In the genomic region with DNA sequence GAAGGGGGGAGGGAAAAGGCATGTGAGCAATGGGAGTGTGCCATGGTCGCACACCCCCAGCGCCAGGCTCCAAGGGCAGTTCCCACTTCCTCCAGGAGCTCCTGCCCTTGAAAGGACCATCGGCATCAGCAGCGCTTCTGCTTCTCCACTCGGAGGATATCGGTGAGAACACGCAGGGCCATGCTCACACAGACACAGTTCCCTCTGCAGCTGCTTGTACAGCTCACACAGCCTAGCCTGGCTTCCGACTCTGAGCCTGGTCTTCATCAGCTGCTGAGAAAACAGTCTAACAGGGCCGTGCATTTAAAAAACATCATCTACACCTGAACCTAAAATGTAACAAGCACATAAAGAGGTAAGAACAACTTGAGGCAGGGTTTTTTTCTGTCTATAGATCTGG, we compare ENCODE assay signal across 17 mouse cellular contexts. TPM values are rescaled to one million over a fixed set of nuclear protein-coding genes. Genes with fewer than 3 reads are reported as not detected.
DNase-seq lines count a peak whose midpoint lies in the region; ATAC-seq and TF ChIP-seq lines count a peak whose summit lies in the region.
"Had no signal": no experiment of that assay in that cellular context is flagged by ENCODE, and none has a peak within 500 bp of the region (broad histone marks: within the 10 kb centered on the region; RNA-seq: fewer than 3 reads in every experiment).

No protein-coding gene starts in this region.

- no peak for TF ChIP-seq CTCF in midbrain, postnatal 0 days (IDR thresholded peaks at IDR 0.05)

- peak; percentile 31 to 37 for DNase-seq in cerebellum, adult 18-20 months
- no peak for DNase-seq in cerebellum, adult 9-10 months
- DNase-seq in kidney, adult 18-20 months = peak; percentile 30
- DNase-seq in right cerebral cortex, postnatal 4 days = peak; percentile 9
- DNase-seq in right cerebral cortex, adult 2 months (ENCODE audit: low spot score in 2 of 2) = no peak
- no peak for DNase-seq in midbrain, postnatal 0 days (ENCODE audit: low spot score)
- no peak for DNase-seq in embryonic facial prominence, embryonic 10.5 days (ENCODE audit: low spot score)
- DNase-seq: adrenal gland, postnatal 14 days; heart, adult 2 months; heart, postnatal 10 days; liver, postnatal 0 days; thymus, postnatal 25 days had no signal

- no peak overlapping the region for H3K4me2 ChIP-seq in kidney, embryonic 14.5 days (replicated peaks; ENCODE audit: low read depth, low read length)
- H3K4me2 ChIP-seq in midbrain, postnatal 0 days (ENCODE audit: low read depth, low read length, poor library complexity, severe bottlenecking) = no peak overlapping the region
- H3K4me2 ChIP-seq: embryonic facial prominence, embryonic 13.5 days; limb, embryonic 13.5 days had no signal

- no peaks in the 10 kb centered on the region for H3K9me3 ChIP-seq in kidney, embryonic 14.5 days (ENCODE audit: control insufficient read depth, low read length)
- H3K9me3 ChIP-seq in midbrain, postnatal 0 days (ENCODE audit: low read length) = no peaks in the 10 kb centered on the region
- no peaks in the 10 kb centered on the region for H3K9me3 ChIP-seq in embryonic facial prominence, embryonic 10.5 days
- H3K9me3 ChIP-seq: embryonic facial prominence, embryonic 13.5 days; limb, embryonic 13.5 days had no signal

- ATAC-seq in kidney, embryonic 14.5 days (ENCODE audit: low FRiP score, low TSS enrichment) = no peak
- 0 out of 2 replicates have a peak, but pooled peaks have one; percentile 44 for ATAC-seq in midbrain, postnatal 0 days (ENCODE audit: low FRiP score)
- ATAC-seq: liver, postnatal 0 days had no signal

- H3K27ac ChIP-seq in kidney, embryonic 14.5 days (ENCODE audit: low read depth, low read length) = no peak overlapping the region
- H3K27ac ChIP-seq in midbrain, postnatal 0 days (ENCODE audit: low read depth, low read length) = peak overlapping the region; percentile 55
- H3K27ac ChIP-seq in embryonic facial prominence, embryonic 10.5 days (replicated peaks) = no peak overlapping the region
- H3K27ac ChIP-seq: embryonic facial prominence, embryonic 13.5 days; heart, adult 2 months; kidney, postnatal 0 days; limb, embryonic 13.5 days; macrophage had no signal

- H3K9ac ChIP-seq in kidney, embryonic 14.5 days (ENCODE audit: low read depth, low read length) = no peak overlapping the region
- H3K9ac ChIP-seq in midbrain, postnatal 0 days (replicated peaks; ENCODE audit: low read length, poor library complexity, severe bottlenecking) = no peak overlapping the region
- H3K9ac ChIP-seq: embryonic facial prominence, embryonic 13.5 days; limb, embryonic 13.5 days; liver, postnatal 0 days had no signal

- no peak overlapping the region for H3K4me3 ChIP-seq in kidney, embryonic 14.5 days (ENCODE audit: low read length)
- no peak overlapping the region for H3K4me3 ChIP-seq in midbrain, postnatal 0 days (ENCODE audit: low read depth, low read length)
- no peak overlapping the region for H3K4me3 ChIP-seq in embryonic facial prominence, embryonic 10.5 days
- H3K4me3 ChIP-seq: embryonic facial prominence, embryonic 13.5 days; heart, adult 2 months; limb, embryonic 13.5 days had no signal

- H3K36me3 ChIP-seq in kidney, embryonic 14.5 days (ENCODE audit: control insufficient read depth, insufficient read depth, low read length) = no peaks in the 10 kb centered on the region
- H3K36me3 ChIP-seq in midbrain, postnatal 0 days (ENCODE audit: insufficient read depth, low read length) = no peaks in the 10 kb centered on the region
- no peaks in the 10 kb centered on the region for H3K36me3 ChIP-seq in embryonic facial prominence, embryonic 10.5 days (replicated peaks)
- H3K36me3 ChIP-seq: embryonic facial prominence, embryonic 13.5 days; limb, embryonic 13.5 days had no signal

- H3K4me1 ChIP-seq in kidney, embryonic 14.5 days (ENCODE audit: control insufficient read depth, insufficient read depth, low read length) = no peaks in the 10 kb centered on the region
- H3K4me1 ChIP-seq in midbrain, postnatal 0 days (ENCODE audit: insufficient read depth, low read length) = no peaks in the 10 kb centered on the region
- H3K4me1 ChIP-seq in embryonic facial prominence, embryonic 10.5 days = no peaks in the 10 kb centered on the region

- H3K27me3 ChIP-seq in kidney, embryonic 14.5 days (ENCODE audit: control insufficient read depth, insufficient read depth, low read length) = no peaks in the 10 kb centered on the region
- H3K27me3 ChIP-seq in midbrain, postnatal 0 days (ENCODE audit: insufficient read depth, low read length) = no peaks in the 10 kb centered on the region
- H3K27me3 ChIP-seq in embryonic facial prominence, embryonic 10.5 days (replicated peaks; ENCODE audit: low read depth, poor library complexity, severe bottlenecking) = no peaks in the 10 kb centered on the region
- H3K27me3 ChIP-seq: embryonic facial prominence, embryonic 13.5 days; limb, embryonic 13.5 days had no signal

- 87% methylated on average over 9 of the region's 9 CpGs for WGBS in kidney, embryonic 14.5 days
- 78% methylated on average over 9 of the region's 9 CpGs for WGBS in midbrain, postnatal 0 days
- 93% methylated on average over 9 of the region's 9 CpGs for WGBS in embryonic facial prominence, embryonic 10.5 days

RNA-seq across cellular contexts. Expression of gene Rnf152, which starts 54.7 kb away (rescaled TPM):
- polyA plus RNA-seq in kidney, embryonic 14.5 days (2014; fragmentation: Nextera tagmentation; extraction: Ambion mirVana) = 0.51 and 0.99 TPM in 2 replicates
- 35.5 and 50.8 TPM in 2 replicates for total RNA-seq in midbrain, postnatal 0 days (2014; rRNA removed)
- 19.2 and 21.0 TPM in 2 replicates for polyA plus RNA-seq in midbrain, postnatal 0 days (2015; fragmentation: Nextera tagmentation; extraction: Ambion mirVana)
- polyA plus RNA-seq in embryonic facial prominence, embryonic 10.5 days (2016; fragmentation: Nextera tagmentation; extraction: Ambion mirVana) = 0.43 and 0.51 TPM in 2 replicates
- polyA plus RNA-seq: macrophage had no signal

Comparison
In these comparisons a context has a peak if more than half of its experiments do, and no peak if none do; other contexts are left out.
1. DNase-seq: peak in cerebellum, adult 18-20 months (2 of 2), kidney, adult 18-20 months (single experiment) and right cerebral cortex, postnatal 4 days (single experiment); none in cerebellum, adult 9-10 months (single experiment), right cerebral cortex, adult 2 months (0 of 2), midbrain, postnatal 0 days (single experiment) and embryonic facial prominence, embryonic 10.5 days (single experiment).
2. RNA of gene Rnf152, which starts 54.7 kb away (polyA plus RNA-seq): 19.2 to 21.0 TPM in midbrain, postnatal 0 days; 0.51 to 0.99 TPM in kidney, embryonic 14.5 days and 0.43 to 0.51 TPM in embryonic facial prominence, embryonic 10.5 days; every median in the first group is over 10 times any median in the second.